Mouse (Mus musculus): ENCODE measurements around the gene Vmn2r4. TPM values are rescaled to one million over a fixed set of nuclear protein-coding genes. Genes with fewer than 3 reads are reported as not detected.

The Vmn2r4 gene
- polyA plus RNA-seq (2017; shearing (Covaris generic)), result 0.06 TPM

GRCm38 (mm10) chr3:64415268-64415667 is at the start of gene Vmn2r4:
Gene Vmn2r4 (minus strand): TSS chr3:64415368.

Other genes with a start within 250 kb of the Vmn2r4 start
- gene Vmn2r3, start 125.7 kb downstream of the Vmn2r4 start, polyA plus RNA-seq (2017; shearing (Covaris generic)), result 0.10 TPM
- gene Vmn2r5, start 94.5 kb upstream of the Vmn2r4 start, polyA plus RNA-seq (2017; shearing (Covaris generic)), result not detected
- not detected for gene Vmn2r6, start 150.5 kb upstream of the Vmn2r4 start, polyA plus RNA-seq (2017; shearing (Covaris generic))